ENCODE assay signal across 24 mouse cellular contexts in the genomic region with DNA sequence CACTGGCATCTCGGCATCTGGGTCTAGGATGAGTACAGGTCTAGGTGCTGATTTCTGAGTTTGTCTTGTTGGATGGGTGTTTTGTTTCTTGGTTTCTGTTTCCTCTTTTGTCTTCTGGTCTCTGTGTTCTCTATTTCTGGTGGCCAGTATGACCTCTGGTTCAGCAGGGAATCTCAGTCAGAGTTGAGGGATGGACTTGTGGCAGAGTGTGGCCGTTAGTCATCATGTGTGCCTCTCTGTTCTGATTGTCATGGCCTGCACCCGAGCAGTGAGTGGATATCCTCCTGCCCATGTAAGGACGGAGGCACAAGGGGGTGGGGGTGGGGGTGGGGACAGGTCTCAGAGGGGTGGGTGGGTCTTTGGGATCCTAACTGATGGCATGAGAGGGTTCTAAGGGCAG. TPM values are rescaled to one million over a fixed set of nuclear protein-coding genes. Genes with fewer than 3 reads are reported as not detected.
DNase-seq lines count a peak whose midpoint lies in the region; ATAC-seq and TF ChIP-seq lines count a peak whose summit lies in the region.
"Had no signal": no experiment of that assay in that cellular context is flagged by ENCODE, and none has a peak within 500 bp of the region (broad histone marks: within the 10 kb centered on the region; RNA-seq: fewer than 3 reads in every experiment).

No protein-coding gene starts in this region.

- H3K27ac ChIP-seq in heart, embryonic 10.5 days: no peak overlapping the region
- H3K27ac ChIP-seq in heart, embryonic 11.5 days (ENCODE audit: low read depth, low read length): no peak overlapping the region
- H3K27ac ChIP-seq in bone marrow macrophage, adult 2 months (ENCODE audit: insufficient read depth, low read depth, low read length): peak overlapping the region; percentile 67
- H3K27ac ChIP-seq: embryonic facial prominence, embryonic 12.5 days; embryonic facial prominence, embryonic 15.5 days; gastrocnemius, adult 2 months; hindbrain, embryonic 12.5 days; intestine, embryonic 15.5 days had no signal

- no peaks in the 10 kb centered on the region for H3K9me3 ChIP-seq in heart, embryonic 10.5 days
- no peaks in the 10 kb centered on the region for H3K9me3 ChIP-seq in heart, embryonic 11.5 days (replicated peaks; ENCODE audit: control insufficient read depth, low read length)
- H3K9me3 ChIP-seq: embryonic facial prominence, embryonic 12.5 days; embryonic facial prominence, embryonic 15.5 days; hindbrain, embryonic 12.5 days; intestine, embryonic 15.5 days had no signal

- H3K4me3 ChIP-seq in heart, embryonic 10.5 days: no peak overlapping the region
- no peak overlapping the region for H3K4me3 ChIP-seq in heart, embryonic 11.5 days (ENCODE audit: low read depth, low read length)
- no peak overlapping the region for H3K4me3 ChIP-seq in bone marrow macrophage, adult 2 months (ENCODE audit: insufficient read depth, low read length)
- H3K4me3 ChIP-seq: embryonic facial prominence, embryonic 12.5 days; embryonic facial prominence, embryonic 15.5 days; gastrocnemius, adult 2 months; hindbrain, embryonic 12.5 days; intestine, embryonic 15.5 days had no signal

- H3K27me3 ChIP-seq in heart, embryonic 10.5 days (ENCODE audit: insufficient read depth, poor library complexity, severe bottlenecking): no peaks in the 10 kb centered on the region; the same call in 1 of the 2 replicates
- no peaks in the 10 kb centered on the region for H3K27me3 ChIP-seq in heart, embryonic 11.5 days (ENCODE audit: control insufficient read depth, insufficient read depth, low read length)
- H3K27me3 ChIP-seq: embryonic facial prominence, embryonic 12.5 days; embryonic facial prominence, embryonic 15.5 days; hindbrain, embryonic 12.5 days; intestine, embryonic 15.5 days had no signal

- 0 out of 2 replicates have a peak, but pooled peaks cover 5% of the 10 kb centered on the region for H3K4me1 ChIP-seq in heart, embryonic 10.5 days
- H3K4me1 ChIP-seq in heart, embryonic 11.5 days (ENCODE audit: control insufficient read depth, insufficient read depth, low read length): no peaks in the 10 kb centered on the region
- peaks cover 26% of the 10 kb centered on the region for H3K4me1 ChIP-seq in bone marrow macrophage, adult 2 months (ENCODE audit: control insufficient read depth, insufficient read depth, low read length)
- H3K4me1 ChIP-seq: embryonic facial prominence, embryonic 12.5 days; embryonic facial prominence, embryonic 15.5 days; hindbrain, embryonic 12.5 days; intestine, embryonic 15.5 days had no signal

- H3K9ac ChIP-seq in heart, embryonic 11.5 days (ENCODE audit: low read depth, low read length): no peak overlapping the region
- H3K9ac ChIP-seq: embryonic facial prominence, embryonic 12.5 days; embryonic facial prominence, embryonic 15.5 days; forebrain, postnatal 0 days; hindbrain, embryonic 12.5 days; intestine, embryonic 15.5 days had no signal

- no peak for ATAC-seq in heart, embryonic 11.5 days (replicated peaks; ENCODE audit: insufficient number of reproducible peaks, low FRiP score, low TSS enrichment)
- ATAC-seq in monocyte, adult 5-6 weeks (replicated peaks; ENCODE audit: insufficient number of reproducible peaks, low FRiP score, low TSS enrichment, poor library complexity, severe bottlenecking): peak; percentile 49
- ATAC-seq: activated CD4-positive, CD25-positive, alpha-beta regulatory T cell, adult 4 months; CD4-positive, CD25-positive, alpha-beta regulatory T cell, adult 4 months; forebrain, embryonic 14.5 days; forebrain, postnatal 0 days; hindbrain, embryonic 16.5 days; intestine, embryonic 15.5 days had no signal

- no peak for TF ChIP-seq POLR2A in bone marrow macrophage, adult 2 months (IDR thresholded peaks at IDR 0.05; ENCODE audit: borderline replicate concordance, low read depth, low read length)

- H3K36me3 ChIP-seq in heart, embryonic 10.5 days: no peaks in the 10 kb centered on the region
- no peaks in the 10 kb centered on the region for H3K36me3 ChIP-seq in heart, embryonic 11.5 days (ENCODE audit: control insufficient read depth, insufficient read depth, low read length)
- H3K36me3 ChIP-seq: embryonic facial prominence, embryonic 12.5 days; embryonic facial prominence, embryonic 15.5 days; hindbrain, embryonic 12.5 days; intestine, embryonic 15.5 days had no signal

- 72% methylated on average over 4 of the region's 4 CpGs for WGBS in heart, embryonic 10.5 days
- WGBS in heart, embryonic 11.5 days (ENCODE audit: insufficient replicate concordance): 69% methylated on average over 4 of the region's 4 CpGs

- no peak for TF ChIP-seq CTCF in bone marrow macrophage, adult 2 months (IDR thresholded peaks at IDR 0.05; ENCODE audit: low read depth, low read length)

- intact Hi-C loops in gastrocnemius, postnatal 36 days (cut with DNase I): no loop called here

- peak; percentile 69 for DNase-seq in heart, embryonic 10.5 days (ENCODE audit: low spot score)
- DNase-seq in 416B (ENCODE audit: low read depth): peak; percentile 64
- no peak for DNase-seq in retina, postnatal 1 day
- no peak for DNase-seq in gastrocnemius, postnatal 36 days
- DNase-seq: adrenal gland, adult 8-10 months; adrenal gland, postnatal 25 days; cerebellum, adult 2 months; cerebellum, adult 9-11 months; cerebellum, postnatal 25 days; forebrain, postnatal 0 days; gastrocnemius, adult 2 months; gastrocnemius, postnatal 14 days had no signal

- no peak overlapping the region for H3K4me2 ChIP-seq in heart, embryonic 11.5 days
- H3K4me2 ChIP-seq: embryonic facial prominence, embryonic 12.5 days; embryonic facial prominence, embryonic 15.5 days; hindbrain, embryonic 12.5 days; intestine, embryonic 15.5 days had no signal

RNA-seq across cellular contexts. Expression of a gene that starts 11.7 kb away (rescaled TPM):
- polyA plus RNA-seq in heart, embryonic 10.5 days (2016; fragmentation: Nextera tagmentation; extraction: Ambion mirVana): 3.5 and 9.3 TPM in 2 replicates
- polyA plus RNA-seq in heart, embryonic 11.5 days (2014; fragmentation: Nextera tagmentation; extraction: Ambion mirVana): 3.5 and 4.5 TPM in 2 replicates
- 39.5 and 39.6 TPM in 2 replicates for polyA plus RNA-seq in bone marrow macrophage, adult 2 months (2012; ENCODE audit: insufficient read depth, insufficient read length, missing spikeins)
- 1.6 TPM in 1 of 3 replicates, not detected in the others for total RNA-seq in monocyte, adult 5-6 weeks (2017)
- 1 to 10 TPM; 1.2 to 1.6 TPM for total RNA-seq in gastrocnemius, postnatal 36 days (2021)
- total RNA-seq: hematopoietic stem cell, adult 5-6 weeks had no signal
- polyA plus RNA-seq: CD4-positive, CD25-positive, alpha-beta regulatory T cell, adult 4 months had no signal

RNA-seq across cellular contexts. Expression of a gene that starts 16.9 kb away (rescaled TPM):
- 0.23 and 0.27 TPM in 2 replicates for polyA plus RNA-seq in heart, embryonic 10.5 days (2016; fragmentation: Nextera tagmentation; extraction: Ambion mirVana)
- 0.19 and 0.30 TPM in 2 replicates for polyA plus RNA-seq in heart, embryonic 11.5 days (2014; fragmentation: Nextera tagmentation; extraction: Ambion mirVana)
- 39.7 and 40.3 TPM in 2 replicates for polyA plus RNA-seq in bone marrow macrophage, adult 2 months (2012; ENCODE audit: insufficient read depth, insufficient read length, missing spikeins)
- 61.0 to 91.5 TPM (median 84.2 TPM) in 3 replicates for total RNA-seq in monocyte, adult 5-6 weeks (2017)
- total RNA-seq in gastrocnemius, postnatal 36 days (2021): under 1 TPM; 0.47 to 0.59 TPM

Comparison
In these comparisons a context has a peak if more than half of its experiments do, and no peak if none do; other contexts are left out.
1. DNase-seq: peak in heart, embryonic 10.5 days (single experiment) and 416B (single experiment); none in retina, postnatal 1 day (single experiment) and gastrocnemius, postnatal 36 days (0 of 2).
2. RNA of a gene that starts 16.9 kb away (polyA plus RNA-seq): 39.7 to 40.3 TPM in bone marrow macrophage, adult 2 months; 0.23 to 0.27 TPM in heart, embryonic 10.5 days and 0.19 to 0.30 TPM in heart, embryonic 11.5 days; every median in the first group is over 10 times any median in the second.